Mouse (Mus musculus): Measurements from ENCODE around the gene Myo9b. TPM values are rescaled to one million over a fixed set of nuclear protein-coding genes. Genes with fewer than 3 reads are reported as not detected.

The Myo9b gene
- polyA plus RNA-seq, 3 experiments from 2014 or later = 18.3 to 20.4 (median 19.4) TPM

DNA sequence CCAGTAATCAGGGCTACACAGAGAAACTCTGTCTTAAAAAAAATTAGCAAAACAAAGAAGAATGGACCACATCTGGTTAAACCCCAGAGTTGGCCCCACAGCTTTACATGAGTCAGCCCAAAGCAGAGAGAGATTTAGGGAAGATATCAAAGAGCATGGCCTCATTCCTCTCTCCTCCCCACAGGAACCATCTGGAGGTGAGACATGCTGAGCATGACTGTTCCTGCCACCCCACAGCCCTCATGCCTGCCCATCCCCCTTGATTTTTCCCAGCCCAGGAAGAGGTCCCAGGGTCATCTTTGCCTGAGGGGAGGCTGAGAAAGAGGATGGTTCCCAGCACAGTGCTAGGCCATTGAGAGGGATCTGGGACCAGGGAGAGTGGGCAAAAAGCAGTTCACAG is 95.9 kb downstream of the Myo9b start:
- ATAC-seq = no peak

DNA sequence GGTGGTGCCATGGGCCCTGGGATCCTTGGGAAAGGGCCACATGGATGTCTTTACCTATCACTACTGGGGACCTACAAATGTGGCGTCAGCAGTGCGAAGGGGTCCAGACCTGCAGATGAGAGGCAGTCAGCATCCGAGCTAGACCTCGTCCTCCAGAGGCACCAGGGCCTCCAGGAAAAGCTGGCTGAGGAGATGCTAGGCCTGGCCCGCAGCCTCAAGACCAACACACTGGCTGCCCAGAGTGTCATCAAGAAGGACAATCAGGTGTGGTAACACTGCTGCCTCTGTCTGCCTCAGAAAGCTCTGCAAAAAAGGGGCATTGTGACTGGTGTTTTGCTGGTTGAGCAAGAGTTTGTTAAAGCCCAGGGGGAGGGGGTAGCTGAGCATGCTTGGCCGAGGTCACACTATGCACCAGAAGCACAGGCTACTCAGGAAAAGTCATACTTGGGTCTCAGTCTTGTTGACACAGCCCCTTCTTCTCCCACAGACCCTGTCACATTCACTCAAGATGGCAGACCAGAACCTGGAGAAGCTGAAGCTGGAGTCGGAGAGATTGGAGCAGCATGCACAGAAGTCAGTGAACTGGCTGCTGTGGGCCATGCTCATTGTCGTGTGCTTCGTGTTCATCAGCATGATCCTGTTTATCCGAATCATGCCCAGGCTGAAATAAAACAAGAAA is 96.7 kb downstream of the Myo9b start:
- no peak for ATAC-seq

DNA sequence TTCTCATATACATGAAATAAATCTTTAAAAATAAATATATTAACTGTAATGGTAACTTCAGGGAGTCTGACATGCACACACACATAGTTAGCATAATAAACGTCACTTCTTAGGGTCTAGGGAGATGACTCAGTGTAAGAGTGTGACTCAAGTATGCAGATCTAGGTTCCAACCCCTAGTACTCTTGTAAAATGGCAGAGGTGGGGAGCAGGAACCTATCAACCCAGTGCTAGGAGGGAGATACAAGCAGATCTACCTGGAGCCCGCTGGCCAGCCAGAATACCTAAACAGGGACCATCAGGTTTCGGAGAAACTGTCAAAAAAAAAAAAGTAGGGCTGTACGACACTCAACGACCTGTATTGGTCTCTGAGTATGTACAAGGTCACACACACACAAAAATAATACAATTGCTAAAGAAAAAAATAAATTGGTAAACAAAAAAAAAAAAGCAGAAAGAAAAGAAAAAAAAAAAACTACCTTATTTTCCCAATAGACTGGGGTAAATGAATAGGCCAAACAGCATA is 98.3 kb downstream of the Myo9b start:
- ATAC-seq = no peak

DNA sequence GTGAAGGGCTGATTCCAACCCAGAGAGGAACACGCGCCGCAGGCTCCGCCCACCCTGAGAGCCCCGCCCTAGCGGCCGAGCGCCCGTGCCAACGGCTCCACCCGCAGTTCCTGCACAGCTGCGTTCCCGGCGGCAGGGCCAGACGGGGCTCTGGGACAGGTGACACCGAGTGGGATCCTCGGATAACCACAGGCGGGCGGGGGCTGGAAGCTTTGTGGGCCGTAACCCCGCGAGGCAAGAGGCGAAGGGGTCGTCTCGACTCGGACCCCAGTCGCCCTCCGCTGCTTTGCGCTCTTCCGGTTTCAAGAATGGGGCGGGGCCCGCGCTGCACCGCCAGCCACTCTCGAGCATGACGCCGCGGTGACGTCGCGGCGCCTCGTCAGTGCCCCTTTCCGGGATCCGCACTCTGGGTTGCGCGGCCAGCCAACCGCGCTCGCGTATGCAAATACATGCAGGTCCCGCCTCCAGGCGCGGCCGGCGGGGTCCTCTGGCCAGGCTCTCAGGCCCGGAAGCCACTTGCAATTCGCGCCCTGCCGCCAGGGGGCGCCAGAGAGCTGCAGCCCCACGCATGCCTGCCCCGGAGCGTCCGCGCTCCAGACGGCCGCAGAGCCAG is 98.8 kb downstream of the Myo9b start, which contains the start of gene Ocel1:
Ocel1 (plus strand) TSS at position 63 of the 613 bp plus-strand sequence.
- ATAC-seq = peak; percentile 81

DNA sequence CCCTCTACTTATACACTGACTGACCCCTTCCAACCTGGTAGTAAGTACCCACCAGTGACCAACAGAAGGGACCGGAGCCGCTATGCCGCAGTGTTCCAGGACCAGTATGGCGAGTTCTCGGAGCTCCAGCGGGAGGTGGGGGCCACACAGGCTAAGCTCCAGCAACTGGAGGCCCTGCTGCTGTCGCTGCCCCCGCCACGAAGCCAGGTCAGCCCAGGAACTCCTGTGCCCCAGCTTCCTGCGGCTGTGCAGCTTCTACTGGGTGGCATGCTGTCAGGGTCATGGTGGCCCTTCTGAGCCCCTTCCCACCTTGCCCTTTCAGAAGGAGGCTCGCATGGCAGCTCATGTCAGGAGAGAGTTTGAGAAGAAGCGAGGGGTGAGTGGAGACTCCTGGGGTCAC is 99.9 kb downstream of the Myo9b start:
- no peak for ATAC-seq

DNA sequence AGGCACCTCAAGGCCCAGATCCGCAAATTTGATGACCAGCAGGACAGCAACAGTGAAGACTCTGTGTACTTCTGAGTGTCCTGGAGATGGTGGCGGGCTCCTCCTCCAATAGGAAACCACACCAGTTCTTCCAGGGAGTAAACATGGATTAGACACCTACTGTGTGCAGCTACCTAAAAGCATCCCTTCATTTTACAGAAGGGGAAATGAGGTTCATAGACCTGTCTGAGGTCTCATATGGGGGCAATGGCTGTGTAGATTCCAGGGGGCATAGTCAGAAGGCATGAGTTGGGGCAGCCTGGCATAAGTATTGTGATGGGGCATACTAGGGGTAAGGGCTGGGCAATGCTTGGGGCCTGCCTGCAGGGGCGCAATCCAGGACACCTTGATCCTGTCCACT is 100.5 kb downstream of the Myo9b start:
- no peak for ATAC-seq

DNA sequence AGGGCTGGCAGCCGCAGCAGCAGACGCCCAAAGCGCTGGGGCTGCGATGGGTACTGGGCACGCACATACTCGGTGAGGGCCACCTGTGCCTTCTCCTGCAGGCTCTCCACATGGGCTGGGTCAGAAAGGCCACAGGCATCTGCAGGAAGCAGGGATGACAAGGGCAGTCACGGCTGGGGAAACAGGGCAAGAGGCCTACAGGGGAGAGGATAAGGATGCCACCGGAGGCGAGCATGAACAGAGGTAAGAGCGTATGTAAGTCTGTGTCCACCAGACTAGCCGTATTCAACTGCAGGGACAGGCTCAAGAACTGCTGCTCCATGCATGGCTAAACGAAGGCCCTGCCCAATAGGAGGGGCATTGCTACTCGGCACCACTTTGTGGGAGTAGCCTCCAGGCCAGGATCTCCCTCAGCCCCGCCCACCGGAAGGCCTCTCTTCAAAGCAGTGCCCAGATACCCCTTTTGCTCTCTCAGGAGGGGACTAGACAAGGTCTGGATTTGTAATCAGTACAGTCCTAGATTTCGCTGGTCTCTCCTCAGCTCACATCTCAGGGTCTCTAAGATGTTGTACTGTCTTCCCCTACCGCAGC is 102.2 kb downstream of the Myo9b start:
- no peak for ATAC-seq

DNA sequence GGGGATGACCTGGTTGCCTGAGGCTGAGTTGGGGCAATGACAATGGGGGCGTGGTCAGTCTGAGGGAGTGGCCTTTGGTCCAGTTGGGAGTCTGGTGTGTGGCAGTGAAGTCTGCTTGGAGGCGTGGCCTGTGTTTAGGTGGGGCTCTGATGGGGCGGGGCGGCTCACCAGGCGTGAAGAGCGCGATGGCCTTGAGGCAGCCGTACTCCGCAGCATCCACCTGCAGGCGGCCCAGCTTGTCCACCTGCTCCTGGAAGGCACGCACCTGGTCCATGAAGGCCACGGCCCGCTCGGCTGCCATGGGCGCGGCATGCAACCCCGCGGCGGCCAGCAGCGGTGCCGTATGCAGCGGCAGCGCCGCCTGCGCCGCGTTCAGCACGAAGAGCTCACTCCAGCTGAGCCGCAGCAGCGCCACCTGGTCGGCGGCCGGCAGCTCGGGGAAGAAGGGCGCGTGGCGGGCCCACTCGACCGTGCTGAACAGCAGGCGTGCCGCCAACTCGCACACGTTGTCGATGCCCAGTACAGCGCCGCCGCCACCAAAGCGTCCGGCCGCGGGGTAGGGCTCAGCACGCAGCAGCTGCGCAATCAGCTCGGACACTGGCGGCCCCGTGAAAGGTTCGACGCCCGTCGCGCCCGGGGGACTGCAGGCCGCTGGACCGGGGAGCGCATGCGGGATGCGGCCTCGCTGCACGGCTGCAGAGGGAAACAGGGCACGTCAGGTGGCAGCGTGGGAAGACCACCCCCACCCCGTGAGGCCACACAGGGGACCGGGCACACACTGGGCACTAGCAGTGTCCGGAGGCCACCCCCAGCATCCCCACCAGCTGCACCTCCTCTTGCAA is 103.3 kb downstream of the Myo9b start:
- no peak for ATAC-seq

DNA sequence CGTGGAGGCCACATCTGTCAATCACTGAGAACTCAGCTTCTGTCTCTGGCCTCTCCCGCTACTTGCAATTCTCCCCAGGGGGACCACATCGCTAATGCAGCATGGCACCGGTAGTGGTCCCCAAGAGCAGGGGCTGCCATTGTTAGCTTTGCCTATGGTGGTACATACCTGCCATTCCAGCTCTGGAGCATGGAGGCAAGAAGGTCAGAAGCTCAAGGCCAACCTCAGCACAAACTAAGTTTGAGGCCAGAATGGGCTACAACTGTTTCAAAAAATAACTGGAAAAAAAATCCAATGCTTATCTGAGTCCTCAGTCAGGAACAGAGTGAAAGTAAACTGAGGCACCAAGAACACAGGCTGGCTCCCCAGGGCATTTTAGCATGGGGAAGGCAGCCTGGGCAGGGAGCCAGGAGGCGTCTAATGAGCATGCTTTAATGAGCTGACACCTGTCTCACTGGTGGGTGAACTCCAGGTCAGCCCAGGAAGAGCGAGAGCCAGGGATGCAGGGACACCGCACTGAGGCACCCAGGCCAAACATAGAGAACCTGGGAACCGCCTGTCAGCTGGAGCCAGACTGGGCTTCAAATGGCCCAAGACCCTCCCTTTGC is 104.0 kb downstream of the Myo9b start:
- ATAC-seq = no peak

DNA sequence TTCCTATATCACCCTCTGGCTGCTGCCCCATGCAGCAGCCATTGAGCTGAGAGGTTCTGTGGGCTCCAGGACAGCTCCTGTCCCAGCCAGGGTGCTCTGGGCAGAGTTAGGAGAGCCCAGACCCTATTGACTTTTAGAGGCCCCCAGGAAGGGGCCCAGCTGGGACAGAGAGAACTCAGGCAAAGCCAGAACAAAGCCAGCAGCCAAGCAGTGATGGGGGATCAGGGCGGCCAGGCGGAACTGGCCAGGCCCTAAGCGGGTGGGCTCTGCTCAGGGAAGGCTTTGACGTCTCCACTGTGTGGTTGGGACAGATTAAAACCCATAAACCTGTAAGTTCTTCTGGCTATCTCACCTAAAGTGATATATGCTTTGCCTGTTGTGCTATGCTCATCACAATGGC is 106.5 kb downstream of the Myo9b start:
- no peak for ATAC-seq

DNA sequence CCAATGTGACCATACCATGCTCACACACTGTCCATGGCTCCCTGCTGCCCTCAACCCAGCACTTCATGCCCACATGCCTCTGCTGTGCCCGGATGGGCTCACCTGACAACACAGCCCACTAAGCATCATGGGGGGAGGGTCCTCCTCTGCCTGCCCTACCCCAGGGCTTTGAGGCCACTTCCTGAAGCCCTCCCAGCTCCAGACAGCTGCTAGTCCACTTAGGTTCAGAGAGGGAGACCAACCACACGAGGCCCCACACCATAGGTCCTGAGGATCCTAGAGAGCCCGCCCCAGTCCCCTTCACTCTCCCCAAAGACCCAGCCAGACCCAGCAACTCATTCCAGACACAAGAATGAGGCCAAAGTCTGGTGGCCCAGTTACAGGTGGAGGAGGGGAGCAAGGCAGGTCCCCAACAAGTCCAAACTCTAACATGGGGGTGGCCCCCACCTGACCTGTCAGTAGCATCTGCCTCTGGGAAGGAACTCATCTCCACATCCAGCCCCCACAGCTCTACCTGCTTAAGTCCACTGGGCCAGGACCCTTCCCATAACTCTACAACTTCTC is 107.1 kb downstream of the Myo9b start:
- ATAC-seq = no peak

DNA sequence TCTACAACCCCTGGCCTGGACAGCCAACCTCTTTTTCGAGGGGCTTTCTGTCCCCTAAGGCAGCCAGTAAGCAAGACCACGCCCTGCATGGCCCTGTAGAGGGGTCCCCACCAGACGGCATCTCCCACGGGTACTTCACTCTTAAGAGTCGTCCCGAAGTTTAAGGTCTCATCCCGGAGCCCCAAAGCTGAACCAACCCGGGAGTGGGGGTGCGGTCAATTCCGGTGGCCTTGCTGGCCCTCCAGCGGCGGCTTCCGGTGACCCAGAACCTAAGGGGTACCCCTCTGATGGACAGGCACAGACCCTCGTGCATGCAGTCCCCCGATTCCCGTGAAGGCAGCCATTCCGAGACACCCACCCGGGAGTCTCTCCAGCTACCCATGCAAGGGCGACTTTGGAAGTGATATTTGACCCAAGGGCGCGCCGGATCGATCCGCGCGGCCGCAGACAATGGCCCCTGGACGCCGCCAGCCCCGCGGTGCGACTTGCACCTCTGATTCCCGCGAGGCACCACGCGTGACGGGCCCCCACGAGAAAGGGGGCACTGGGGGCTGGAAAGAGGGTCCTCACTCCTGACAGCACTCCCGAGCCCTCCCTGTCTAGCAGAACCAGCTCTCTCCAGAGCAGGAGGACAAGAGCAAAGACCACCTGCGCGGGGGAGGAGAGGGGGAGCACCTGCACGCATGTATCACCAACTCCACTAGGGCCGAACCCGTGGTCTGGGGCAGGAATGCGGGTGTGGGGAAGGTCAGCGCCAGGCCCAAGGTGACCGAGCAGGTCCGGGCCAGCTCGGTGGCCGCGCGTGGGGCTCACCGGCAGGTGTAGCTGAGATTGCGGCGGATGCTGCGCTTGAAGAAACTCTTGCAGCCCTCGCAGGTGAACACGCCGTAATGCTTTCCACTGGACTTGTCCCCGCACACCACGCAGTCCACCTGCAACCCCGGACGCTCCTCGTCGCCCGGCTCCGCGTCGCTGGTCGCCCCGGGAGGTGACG is 108.0 kb downstream of the Myo9b start:
- no peak for ATAC-seq

DNA sequence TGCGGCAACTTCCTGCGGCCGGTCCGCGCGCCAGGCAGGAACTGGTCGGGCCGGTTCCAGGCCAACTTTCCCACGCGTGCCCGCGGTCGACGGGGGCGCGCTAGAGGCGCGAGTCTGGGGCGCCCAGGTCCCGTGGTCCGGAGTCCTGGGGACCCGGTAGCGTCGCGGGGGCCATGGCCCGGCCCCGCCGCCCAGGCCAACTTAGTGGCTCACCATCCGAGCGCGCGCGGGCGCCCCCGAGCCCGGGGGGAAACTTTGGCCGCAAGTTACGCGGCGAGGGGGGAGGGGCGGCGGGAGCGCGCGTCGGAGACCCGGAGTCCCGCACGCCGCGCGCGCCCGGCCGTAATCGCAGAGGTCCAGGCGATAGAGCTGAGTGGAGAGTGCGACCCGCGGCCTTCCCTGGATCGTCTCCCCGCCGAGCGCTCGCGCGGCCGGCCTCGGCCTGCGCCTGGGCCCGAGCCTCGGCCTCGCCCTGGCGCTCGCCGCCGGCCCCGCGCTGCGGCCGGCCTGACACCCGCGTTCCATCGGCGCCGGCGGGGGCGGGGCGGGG is 109.0 kb downstream of the Myo9b start, which contains the start of gene Nr2f6:
Nr2f6 (minus strand) TSS at position 540 of the 550 bp plus-strand sequence.
- ATAC-seq = no peak

DNA sequence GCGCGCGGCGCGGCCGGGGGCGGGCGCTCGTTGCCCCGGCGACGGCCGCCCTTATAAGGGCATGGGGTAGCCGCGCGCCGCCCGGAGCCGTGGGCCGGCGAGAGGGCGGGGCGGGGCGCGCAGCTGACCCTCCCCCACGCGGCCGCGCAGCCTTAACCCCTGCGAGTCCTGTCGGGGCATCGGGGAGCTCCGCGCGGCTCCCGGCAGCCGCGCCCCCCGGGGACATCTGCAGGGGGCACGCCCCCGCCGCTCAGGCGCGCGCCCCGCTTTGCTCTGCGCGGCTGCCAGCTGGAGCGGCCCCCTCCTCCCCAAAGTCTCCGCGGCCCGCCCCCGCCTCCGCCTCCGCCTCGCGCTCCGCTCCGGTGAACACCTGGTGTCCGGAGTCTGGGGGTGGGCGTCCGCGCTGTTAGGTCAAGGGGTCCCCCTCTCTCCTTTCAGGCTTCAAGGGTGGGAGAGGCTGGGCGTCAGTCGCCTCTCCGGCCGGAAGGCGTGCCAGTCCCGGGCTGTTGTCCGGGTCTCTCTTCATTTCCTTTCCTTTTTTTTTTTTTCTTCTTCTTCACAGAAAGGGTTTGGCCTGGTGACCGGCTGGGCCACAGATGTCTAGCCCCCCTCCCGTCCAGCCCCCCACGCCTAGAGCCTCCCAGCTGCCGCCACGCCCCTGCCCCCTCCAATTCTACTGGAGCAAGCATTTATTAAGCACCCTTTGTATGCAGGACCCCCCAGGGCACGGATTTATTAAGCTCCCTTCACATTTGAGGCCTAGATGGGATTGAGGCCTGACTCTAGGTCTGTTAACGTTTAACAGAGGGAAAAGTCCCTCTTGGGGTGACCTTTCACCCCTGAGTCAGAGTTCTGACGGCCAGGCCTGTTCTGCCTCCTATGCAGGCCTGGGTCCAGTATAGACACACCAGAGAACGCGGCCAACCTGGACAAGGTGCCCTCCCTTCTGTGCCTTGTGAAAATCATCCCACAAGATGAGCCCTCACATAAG is 109.8 kb downstream of the Myo9b start:
- ATAC-seq = peak; percentile 69

DNA sequence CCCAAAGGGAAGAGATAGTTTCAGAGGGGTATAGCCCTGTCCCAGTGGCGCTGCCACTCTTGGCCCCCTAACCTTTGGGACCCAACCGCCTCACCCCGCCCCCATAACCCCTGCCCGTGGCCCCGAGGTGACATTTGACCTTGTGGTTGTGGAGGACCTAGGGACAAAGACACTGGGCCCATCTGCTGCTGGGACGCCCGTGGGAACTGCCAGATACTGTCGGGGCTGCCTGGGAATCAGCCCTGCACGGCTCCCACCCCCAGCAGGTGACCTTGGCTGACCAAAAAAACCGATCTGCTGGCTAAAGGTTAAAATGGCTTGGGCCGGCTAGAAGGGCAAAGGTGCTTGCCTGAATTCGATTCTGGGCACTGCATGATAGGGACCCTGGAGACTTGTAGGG is 110.9 kb downstream of the Myo9b start:
- no peak for ATAC-seq

DNA sequence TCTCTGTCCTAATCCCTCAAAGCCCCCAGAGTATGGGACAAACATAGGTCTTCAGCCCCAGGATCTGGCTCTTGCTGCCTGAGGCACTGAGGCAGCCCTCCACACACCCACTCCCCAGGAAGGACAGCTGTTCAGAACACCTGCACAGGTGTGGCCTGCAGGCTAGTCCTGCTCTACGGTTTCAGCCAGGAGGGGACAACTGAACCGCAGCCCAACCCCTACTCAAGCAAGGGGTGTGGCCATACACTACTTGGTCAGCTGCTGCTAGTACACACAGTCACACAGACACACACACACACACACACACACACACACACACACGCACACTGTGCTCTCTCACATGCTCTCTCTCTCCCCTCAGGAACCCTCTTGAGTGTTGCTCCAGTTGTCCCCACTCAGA is 111.3 kb downstream of the Myo9b start:
- no peak for ATAC-seq

DNA sequence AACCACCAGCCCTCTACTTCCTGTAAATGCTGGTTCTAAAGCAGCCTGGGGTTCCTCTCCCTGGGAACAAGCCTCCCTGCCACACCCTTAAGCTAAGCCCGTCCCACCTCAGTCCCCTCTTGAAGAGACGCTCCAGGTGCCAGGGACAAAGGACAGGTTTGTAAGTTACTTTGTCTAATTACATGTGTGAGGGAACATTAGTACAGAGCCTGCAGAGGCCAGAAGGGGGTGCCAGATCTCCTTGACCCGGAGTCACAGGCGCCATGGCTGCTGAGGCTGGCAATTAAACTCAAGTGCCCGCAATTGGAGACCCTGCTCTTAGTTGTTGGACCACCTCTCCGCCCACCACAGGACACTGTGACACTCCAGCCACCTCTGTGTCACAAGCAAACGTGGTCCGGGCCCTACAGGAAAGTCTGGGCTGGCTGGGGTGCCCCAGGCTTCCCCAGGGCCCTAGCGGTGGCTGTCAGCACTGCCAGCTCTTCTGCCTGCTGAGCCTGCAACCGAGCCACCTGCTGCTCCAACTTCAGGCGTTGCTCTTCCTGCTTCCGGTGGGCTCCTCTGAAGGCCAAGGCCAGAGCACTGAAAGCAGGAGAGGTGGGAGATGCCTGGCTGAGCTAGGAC is 112.8 kb downstream of the Myo9b start:
- ATAC-seq = no peak

DNA sequence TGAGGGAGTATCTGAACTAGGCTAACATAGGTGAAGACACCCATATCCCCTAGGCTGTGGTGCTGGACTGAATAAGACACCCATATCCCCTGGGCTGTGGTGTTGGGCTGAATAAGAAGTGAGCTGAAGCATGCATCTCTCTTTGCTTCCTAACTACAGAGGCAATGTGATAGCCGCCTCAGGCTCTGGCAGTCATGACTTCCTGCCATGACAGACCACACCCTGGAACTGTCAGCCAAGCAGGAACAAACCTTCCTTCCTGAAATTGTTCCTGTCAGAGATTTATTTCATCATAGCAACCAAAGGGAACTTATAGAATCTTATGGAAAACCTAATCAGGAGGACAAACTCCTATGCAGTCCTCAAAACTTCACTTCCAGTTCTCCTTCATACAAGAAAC is 115.8 kb downstream of the Myo9b start:
- no peak for ATAC-seq

DNA sequence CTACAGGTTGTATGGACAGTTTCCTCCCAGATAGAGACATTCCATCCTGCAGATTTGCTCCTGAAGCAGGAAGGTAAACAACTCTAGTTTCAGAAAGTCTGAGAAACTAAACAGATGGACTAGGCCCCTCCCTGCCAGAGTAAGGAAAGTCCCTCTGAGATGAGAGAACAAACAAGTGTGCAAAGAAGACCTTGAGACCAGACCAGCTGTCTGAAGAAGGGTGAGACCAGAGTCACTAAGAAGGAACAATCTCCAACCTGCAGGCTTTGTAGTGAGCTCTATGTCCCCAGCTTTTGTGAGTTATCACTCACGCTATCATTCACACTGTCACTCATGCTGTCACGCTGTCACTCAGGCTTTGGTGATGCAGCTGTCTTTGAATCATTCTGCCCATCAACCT is 119.2 kb downstream of the Myo9b start:
- ATAC-seq = no peak
